Mouse (Mus musculus): ENCODE data around the gene Hist1h1e. TPM values are rescaled to one million over a fixed set of nuclear protein-coding genes. Genes with fewer than 3 reads are reported as not detected.
"Not testable (repeated sequence)": the region's sequence is repeated elsewhere in the genome, so short reads cannot be mapped to it uniquely, and the experiment has no call there.

Gene Hist1h1e
- polyA plus RNA-seq, 1 experiment: 2.9 TPM

DNA sequence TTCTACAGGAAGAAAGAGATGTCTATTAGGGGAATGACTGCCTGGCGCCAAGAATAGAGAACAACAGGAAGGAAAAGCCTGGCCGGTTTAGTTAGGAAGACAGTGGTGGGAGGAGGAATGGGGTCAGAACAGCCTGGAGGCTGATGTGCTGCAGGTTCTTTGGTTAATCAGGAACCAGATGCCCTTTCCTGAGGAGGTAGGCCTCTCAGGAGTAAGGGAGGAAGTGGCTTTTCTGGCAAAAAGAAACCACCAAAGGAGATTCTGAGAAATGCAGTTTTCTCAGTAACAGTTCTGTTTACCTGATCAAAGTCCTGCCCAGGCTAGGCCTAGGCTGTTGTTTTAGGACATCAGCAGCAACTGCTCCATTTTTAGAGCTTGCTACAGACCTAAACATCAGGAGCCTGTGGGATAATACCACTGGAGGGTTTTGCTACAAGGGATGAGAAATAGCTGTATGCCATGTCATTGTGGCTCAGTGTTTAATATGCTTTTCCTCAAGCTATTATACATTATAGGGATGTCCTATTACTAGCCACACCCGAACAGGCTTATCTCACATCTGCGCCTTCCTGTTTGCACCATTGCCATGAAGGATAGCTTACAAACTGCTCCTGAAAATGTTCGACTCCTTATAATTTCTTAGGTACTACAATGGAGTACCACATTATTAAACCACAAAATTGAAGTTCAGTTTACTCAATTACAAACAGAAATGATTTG lies 29.1 kb downstream of the Hist1h1e start:
- H3K36me3 ChIP-seq (ENCODE audit: control insufficient read depth, insufficient read depth, low read length): no peaks in the 10 kb centered on the region
- H3K27me3 ChIP-seq (ENCODE audit: control insufficient read depth, insufficient read depth, low read length): no peaks in the 10 kb centered on the region
- WGBS: 23% methylated on average over 5 of the region's 5 CpGs
- no peak overlapping the region for H3K4me3 ChIP-seq (ENCODE audit: extremely low read depth, insufficient read depth, insufficient read length)
- no peak overlapping the region; the same call in 1 of the 2 replicates for H3K27ac ChIP-seq (ENCODE audit: insufficient read depth, low read length)
- no peak for DNase-seq (ENCODE audit: low read depth in 1 of 2, low spot score in 2 of 2)
- 0 out of 2 replicates have a peak, but pooled peaks cover 2% of the 10 kb centered on the region for H3K4me1 ChIP-seq (ENCODE audit: control insufficient read depth, insufficient read depth, insufficient read length)
- TF ChIP-seq CTCF (IDR thresholded peaks at IDR 0.05; ENCODE audit: extremely low read depth, insufficient read depth, insufficient read length, insufficient replicate concordance): no peak
- TF ChIP-seq POLR2A (IDR thresholded peaks at IDR 0.05; ENCODE audit: low read depth, low read length): no peak

DNA sequence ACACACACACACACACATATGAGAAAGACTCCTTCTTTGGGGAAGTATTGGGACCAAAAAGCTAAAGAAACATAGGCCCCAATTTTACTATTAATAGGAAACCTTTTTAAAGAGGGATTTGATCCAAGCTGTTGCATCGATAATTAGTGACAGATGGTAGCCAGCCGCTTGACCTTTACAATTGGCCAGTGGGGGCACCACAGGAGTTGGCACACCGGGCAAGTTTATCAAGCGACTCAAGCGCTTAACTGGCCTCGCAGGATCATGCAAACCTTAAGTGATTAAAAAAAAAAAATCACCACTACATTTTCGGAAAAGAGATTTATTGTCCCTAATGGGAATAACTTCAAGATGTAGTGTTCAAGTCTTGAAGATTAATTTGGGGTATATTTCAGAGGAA lies 29.7 kb downstream of the Hist1h1e start:
- DNase-seq (ENCODE audit: low read depth in 1 of 2, low spot score in 2 of 2): no peak
- Histone ChIP-seq H3K4me3 (ENCODE audit: extremely low read depth, insufficient read depth, insufficient read length) (no peak overlapping the region), H3K27me3 (ENCODE audit: control insufficient read depth, insufficient read depth, low read length) (no peaks in the 10 kb centered on the region), H3K4me1 (ENCODE audit: control insufficient read depth, insufficient read depth, insufficient read length) (0 out of 2 replicates have a peak, but pooled peaks cover 2% of the 10 kb centered on the region), H3K27ac (ENCODE audit: insufficient read depth, low read length) (no peak overlapping the region; the same call in 1 of the 2 replicates), H3K36me3 (ENCODE audit: control insufficient read depth, insufficient read depth, low read length) (no peaks in the 10 kb centered on the region)
- no peak for TF ChIP-seq POLR2A (IDR thresholded peaks at IDR 0.05; ENCODE audit: low read depth, low read length)
- no peak for TF ChIP-seq CTCF (IDR thresholded peaks at IDR 0.05; ENCODE audit: extremely low read depth, insufficient read depth, insufficient read length, insufficient replicate concordance)
- WGBS: 66% methylated on average over 7 of the region's 7 CpGs

DNA sequence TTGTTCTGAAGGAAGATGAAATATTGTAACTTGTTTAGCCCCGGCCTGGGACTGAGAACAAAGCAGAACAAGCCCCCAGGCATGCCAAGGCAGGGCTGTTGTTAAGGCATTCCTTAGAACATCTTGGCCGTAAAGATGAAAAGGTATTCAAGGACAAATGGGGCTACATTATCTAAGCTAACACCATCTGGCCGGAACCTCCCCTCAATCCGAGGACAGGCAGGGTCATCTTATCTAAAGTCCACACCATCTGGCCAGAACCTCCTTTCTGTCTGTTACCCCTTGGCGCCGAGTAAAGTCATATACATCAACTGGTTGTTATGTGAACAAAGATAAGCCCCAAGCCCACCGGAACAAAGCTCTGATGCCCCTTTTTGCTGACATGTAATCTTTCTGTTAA lies 30.5 kb downstream of the Hist1h1e start:
- H3K27ac ChIP-seq (ENCODE audit: insufficient read depth, low read length); H3K36me3 ChIP-seq (ENCODE audit: control insufficient read depth, insufficient read depth, low read length); H3K4me1 ChIP-seq (ENCODE audit: control insufficient read depth, insufficient read depth, insufficient read length); H3K4me3 ChIP-seq (ENCODE audit: extremely low read depth, insufficient read depth, insufficient read length); DNase-seq (ENCODE audit: low read depth in 1 of 2, low spot score in 2 of 2); H3K27me3 ChIP-seq (ENCODE audit: control insufficient read depth, insufficient read depth, low read length): not testable (repeated sequence)
- 90% methylated on average over 7 of the region's 7 CpGs for WGBS

DNA sequence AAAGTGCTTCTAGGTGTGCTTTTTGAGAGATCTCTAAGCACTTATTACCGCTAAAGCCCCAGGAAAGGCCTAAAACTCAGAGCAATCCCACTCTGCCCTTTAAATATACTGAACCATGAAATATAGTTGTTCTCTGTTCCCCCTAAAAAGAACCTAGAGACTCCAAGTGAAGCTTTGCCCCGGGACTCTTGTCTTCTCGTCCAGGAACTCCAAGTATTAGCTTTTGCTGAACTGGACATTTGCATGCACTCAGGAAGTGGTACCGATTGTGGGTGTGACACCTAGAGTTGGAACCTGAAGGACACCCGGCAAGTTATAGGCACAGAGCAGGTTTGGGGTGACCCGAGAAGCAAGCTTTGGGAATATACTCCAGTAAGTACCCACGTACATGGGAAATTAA lies 31.2 kb downstream of the Hist1h1e start:
- H3K27ac ChIP-seq (ENCODE audit: insufficient read depth, low read length): no peak overlapping the region
- H3K4me3 ChIP-seq (ENCODE audit: extremely low read depth, insufficient read depth, insufficient read length): no peak overlapping the region
- TF ChIP-seq CTCF (IDR thresholded peaks at IDR 0.05; ENCODE audit: extremely low read depth, insufficient read depth, insufficient read length, insufficient replicate concordance) (no peak), POLR2A (IDR thresholded peaks at IDR 0.05; ENCODE audit: low read depth, low read length) (no peak)
- no peak for DNase-seq (ENCODE audit: low read depth in 1 of 2, low spot score in 2 of 2)
- H3K4me1 ChIP-seq (ENCODE audit: control insufficient read depth, insufficient read depth, insufficient read length): 0 out of 2 replicates have a peak, but pooled peaks cover 2% of the 10 kb centered on the region
- no peaks in the 10 kb centered on the region for H3K36me3 ChIP-seq (ENCODE audit: control insufficient read depth, insufficient read depth, low read length)
- H3K27me3 ChIP-seq (ENCODE audit: control insufficient read depth, insufficient read depth, low read length): no peaks in the 10 kb centered on the region
- WGBS: 83% methylated on average over 7 of the region's 7 CpGs

DNA sequence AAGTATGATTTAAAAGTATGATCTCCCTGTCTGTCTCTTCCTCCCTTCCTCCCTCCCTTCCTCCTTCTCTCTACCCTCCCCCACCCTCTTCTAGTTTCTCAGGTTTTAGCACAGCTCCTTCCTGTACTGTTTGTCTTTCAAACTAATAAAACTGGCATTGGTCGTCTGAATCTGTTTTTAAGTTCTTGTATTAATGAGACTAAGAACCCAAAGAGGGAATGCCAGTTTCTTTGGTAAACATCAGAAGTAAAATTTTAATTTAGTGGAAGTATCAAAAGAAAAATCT lies 35.5 kb downstream of the Hist1h1e start:
- no peaks in the 10 kb centered on the region for H3K27me3 ChIP-seq (ENCODE audit: control insufficient read depth, insufficient read depth, low read length)
- WGBS: 2% methylated on average over 1 of the region's 1 CpGs
- no peak overlapping the region for H3K27ac ChIP-seq (ENCODE audit: insufficient read depth, low read length)
- TF ChIP-seq POLR2A (IDR thresholded peaks at IDR 0.05; ENCODE audit: low read depth, low read length) (no peak), CTCF (IDR thresholded peaks at IDR 0.05; ENCODE audit: extremely low read depth, insufficient read depth, insufficient read length, insufficient replicate concordance) (no peak)
- H3K4me3 ChIP-seq (ENCODE audit: extremely low read depth, insufficient read depth, insufficient read length): peak overlapping the region; percentile 47; the same call in 1 of the 2 replicates
- no peaks in the 10 kb centered on the region for H3K36me3 ChIP-seq (ENCODE audit: control insufficient read depth, insufficient read depth, low read length)
- peaks cover 3% of the 10 kb centered on the region; the same call in 1 of the 2 replicates for H3K4me1 ChIP-seq (ENCODE audit: control insufficient read depth, insufficient read depth, insufficient read length)
- DNase-seq (ENCODE audit: low read depth in 1 of 2, low spot score in 2 of 2): no peak

DNA sequence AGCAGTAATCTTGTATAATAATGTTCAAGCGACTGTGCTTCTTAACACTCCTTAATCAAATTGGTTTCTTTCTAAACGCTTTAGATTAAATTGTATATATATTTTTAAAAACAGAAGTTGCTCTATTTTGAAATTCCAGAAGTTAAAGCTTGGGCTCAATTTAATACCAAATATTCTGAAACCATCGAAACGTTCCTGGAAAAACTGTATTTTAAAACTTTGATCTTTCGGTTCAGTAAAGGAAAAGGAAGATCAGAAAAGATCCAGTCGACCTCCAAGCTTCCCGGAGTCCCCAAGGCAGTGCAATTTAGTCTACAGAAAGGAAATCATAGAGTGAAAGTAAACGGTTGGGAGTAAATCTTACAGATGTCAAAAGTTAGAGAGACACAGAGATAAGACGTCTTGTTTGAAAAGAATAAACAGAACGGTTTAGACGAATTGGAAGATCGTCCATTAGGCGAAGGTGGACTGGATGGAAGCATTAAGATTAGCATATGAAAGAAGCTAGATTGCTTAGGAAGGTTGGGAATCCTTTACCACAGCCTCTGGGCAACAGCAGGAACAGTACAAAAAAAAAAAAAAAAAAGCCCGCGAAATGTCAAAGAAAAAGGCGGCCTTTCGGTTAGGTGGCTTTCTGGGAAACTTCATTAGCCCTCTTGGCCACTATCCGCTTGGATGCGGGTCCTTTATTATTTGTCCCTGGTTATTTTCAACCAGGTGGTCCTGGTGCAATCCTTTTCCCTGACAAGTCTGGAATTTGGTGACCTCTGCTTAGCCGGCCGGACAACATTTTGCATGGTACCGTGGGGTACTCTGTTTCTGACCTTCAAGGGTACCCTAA lies 36.0 kb downstream of the Hist1h1e start:
- H3K27me3 ChIP-seq (ENCODE audit: control insufficient read depth, insufficient read depth, low read length): no peaks in the 10 kb centered on the region
- WGBS: 4% methylated on average over 22 of the region's 22 CpGs
- TF ChIP-seq CTCF (IDR thresholded peaks at IDR 0.05; ENCODE audit: extremely low read depth, insufficient read depth, insufficient read length, insufficient replicate concordance) (no peak), POLR2A (IDR thresholded peaks at IDR 0.05; ENCODE audit: low read depth, low read length) (no peak)

More for the DNA sequence above, 36.0 kb downstream of the Hist1h1e start:
- Histone ChIP-seq H3K4me1 (ENCODE audit: control insufficient read depth, insufficient read depth, insufficient read length) (peaks cover 3% of the 10 kb centered on the region; the same call in 1 of the 2 replicates), H3K36me3 (ENCODE audit: control insufficient read depth, insufficient read depth, low read length) (no peaks in the 10 kb centered on the region), H3K27ac (ENCODE audit: insufficient read depth, low read length) (peak overlapping the region; percentile 55), H3K4me3 (ENCODE audit: extremely low read depth, insufficient read depth, insufficient read length) (peak overlapping the region; percentile 47)
- no peak for DNase-seq (ENCODE audit: low read depth in 1 of 2, low spot score in 2 of 2)
